Mouse (Mus musculus) lung, embryonic 16.5 days (tissue): ENCODE measurements around the gene Dync1li1. TPM values are rescaled to one million over a fixed set of nuclear protein-coding genes. Genes with fewer than 3 reads are reported as not detected.

Experiments used
- ATAC-seq: fragments of 200-750 bp; cut with Nextera tagmentation; 2 replicates; pipeline ENCODE4 v1.8.0; 2017; ENCODE audit warnings: low read depth, mild to moderate bottlenecking, moderate library complexity
- H3K27ac ChIP-seq: fragments of 300-500 bp; sonication (generic); 2 replicates; pipeline ENCODE4 v1.5.1; 2014; ENCODE audit warnings: mild to moderate bottlenecking, control low read depth, low read length
- H3K27me3 ChIP-seq: fragments of 300-500 bp; sonication (generic); 2 replicates; pipeline ENCODE4 v1.6.1; 2014; ENCODE audit warnings: low read depth, low read length, mixed read lengths; ENCODE audit not compliant: control insufficient read depth, insufficient read depth
- H3K36me3 ChIP-seq: fragments of 300-500 bp; sonication (generic); 2 replicates; pipeline ENCODE4 v1.6.1; 2014; ENCODE audit warnings: low read length; ENCODE audit not compliant: control insufficient read depth, insufficient read depth
- H3K4me1 ChIP-seq: fragments of 300-500 bp; sonication (generic); replicated peaks from 2 replicates; pipeline ENCODE4 v1.6.1; 2014; ENCODE audit warnings: low read length, mixed read lengths; ENCODE audit not compliant: control insufficient read depth, insufficient read depth
- H3K4me2 ChIP-seq: fragments of 300-500 bp; sonication (generic); 2 replicates; pipeline ENCODE4 v1.6.1; 2014; ENCODE audit warnings: low read depth, low read length, control low read depth
- H3K4me3 ChIP-seq: fragments of 300-500 bp; sonication (generic); 2 replicates; pipeline ENCODE4 v1.5.1; 2014; ENCODE audit warnings: mild to moderate bottlenecking, low read length, control low read depth
- H3K9ac ChIP-seq: fragments of 300-500 bp; sonication (generic); 2 replicates; pipeline ENCODE4 v1.6.1; 2014; ENCODE audit warnings: low read length, control low read depth
- H3K9me3 ChIP-seq: fragments of 300-500 bp; sonication (generic); 2 replicates; pipeline ENCODE4 v1.6.1; 2016; ENCODE audit warnings: low read length; ENCODE audit not compliant: control insufficient read depth
- WGBS: fragments of 180-500 bp; shearing (Covaris S2); extraction: QIAGEN DNeasy Blood & Tissue Kit; methylation state at CpG from one replicate; pipeline ENCODE4 v1.1.7; 2014; 5-methylcytosine and 5-hydroxymethylcytosine counted together
- polyA plus RNA-seq: library from polyadenylated mRNA; unstranded; fragments of >200 nt; fragmentation: Nextera tagmentation; extraction: Ambion mirVana; gene quantifications from 2 replicates; pipeline ENCODE4 v1.2.1, GENCODE M21; 2015

Dync1li1 gene
- polyA plus RNA-seq, 1 experiment from 2014 or later, result 53.0 TPM

GRCm38 (mm10) chr9:114767030-114767429, 78.4 kb downstream of the Dync1li1 start:
- H3K9me3 ChIP-seq, result no peaks in the 10 kb centered on the region
- H3K9ac ChIP-seq, result no peak overlapping the region
- peaks cover 6% of the 10 kb centered on the region; the same call in 1 of the 2 replicates for H3K4me1 ChIP-seq
- H3K27ac ChIP-seq, result no peak overlapping the region
- H3K4me2 ChIP-seq, result no peak overlapping the region
- H3K27me3 ChIP-seq, result no peaks in the 10 kb centered on the region
- no peak overlapping the region for H3K4me3 ChIP-seq
- peak; percentile 27; the same call in 1 of the 2 replicates for ATAC-seq
- WGBS, result 69% methylated on average over 13 of the region's 13 CpGs
- H3K36me3 ChIP-seq, result peaks cover 2% of the 10 kb centered on the region; the same call in 1 of the 2 replicates

- Histone ChIP-seq H3K9me3 (no peaks in the 10 kb centered on the region; the same call in 1 of the 2 replicates), H3K27ac (no peak overlapping the region), H3K27me3 (no peaks in the 10 kb centered on the region), H3K9ac (peak overlapping the region; percentile 26; the same call in 1 of the 2 replicates), H3K4me1 (peaks cover 6% of the 10 kb centered on the region; the same call in 1 of the 2 replicates), H3K4me2 (no peak overlapping the region), H3K36me3 (peaks cover 5% of the 10 kb centered on the region), H3K4me3 (no peak overlapping the region)
- WGBS, result 51% methylated on average over 2 of the region's 2 CpGs
- ATAC-seq, result no peak
These were observed 78.9 kb downstream of the Dync1li1 start for GRCm38 (mm10) chr9:114767507-114767906.

- Histone ChIP-seq H3K4me3 (no peak overlapping the region), H3K9ac (no peak overlapping the region; the same call in 1 of the 2 replicates), H3K4me2 (no peak overlapping the region), H3K27ac (no peak overlapping the region), H3K27me3 (no peaks in the 10 kb centered on the region), H3K4me1 (peaks cover 6% of the 10 kb centered on the region; the same call in 1 of the 2 replicates), H3K9me3 (no peaks in the 10 kb centered on the region; the same call in 1 of the 2 replicates), H3K36me3 (peaks cover 6% of the 10 kb centered on the region; the same call in 1 of the 2 replicates)
- ATAC-seq, result 0 out of 2 replicates have a peak, but pooled peaks have one; percentile 37
- 38% methylated on average over 10 of the region's 10 CpGs for WGBS
These were observed 79.5 kb downstream of the Dync1li1 start for GRCm38 (mm10) chr9:114768066-114768465.

GRCm38 (mm10) chr9:114770224-114770623, 81.6 kb downstream of the Dync1li1 start:
- Histone ChIP-seq H3K9me3 (no peaks in the 10 kb centered on the region; the same call in 1 of the 2 replicates), H3K4me3 (no peak overlapping the region), H3K36me3 (peaks cover 6% of the 10 kb centered on the region; the same call in 1 of the 2 replicates), H3K27me3 (no peaks in the 10 kb centered on the region), H3K4me2 (no peak overlapping the region), H3K9ac (no peak overlapping the region), H3K4me1 (peaks cover 9% of the 10 kb centered on the region; the same call in 1 of the 2 replicates), H3K27ac (no peak overlapping the region)
- no peak for ATAC-seq
- WGBS, result 85% methylated on average over 4 of the region's 4 CpGs

- no peak for ATAC-seq
- Histone ChIP-seq H3K36me3 (peaks cover 4% of the 10 kb centered on the region; the same call in 1 of the 2 replicates), H3K4me2 (no peak overlapping the region), H3K4me3 (no peak overlapping the region), H3K27ac (no peak overlapping the region), H3K9me3 (no peaks in the 10 kb centered on the region; the same call in 1 of the 2 replicates), H3K4me1 (peaks cover 11% of the 10 kb centered on the region; the same call in 1 of the 2 replicates), H3K27me3 (no peaks in the 10 kb centered on the region), H3K9ac (no peak overlapping the region)
- WGBS, result 83% methylated on average over 7 of the region's 7 CpGs
These were observed 83.0 kb downstream of the Dync1li1 start for GRCm38 (mm10) chr9:114771565-114771964.

Other genes with a start within 250 kb of the Dync1li1 start
- gene Ccr4, start 183.9 kb upstream of the Dync1li1 start, polyA plus RNA-seq, result 0.11 and 0.25 TPM in 2 replicates
- 0.21 and 0.72 TPM in 2 replicates for gene C130032M10Rik, start 173.1 kb upstream of the Dync1li1 start, polyA plus RNA-seq
- 0.79 and 0.87 TPM in 2 replicates for gene Trim71, start 124.4 kb upstream of the Dync1li1 start, polyA plus RNA-seq
- 64.4 and 64.7 TPM in 2 replicates for gene Cnot10, start 48.6 kb upstream of the Dync1li1 start, polyA plus RNA-seq
- gene Cmtm6, start 42.3 kb downstream of the Dync1li1 start, polyA plus RNA-seq, result 67.0 and 67.8 TPM in 2 replicates
- 78.1 and 88.7 TPM in 2 replicates for gene Cmtm7, start 93.1 kb downstream of the Dync1li1 start, polyA plus RNA-seq
- gene Cmtm8, start 155.4 kb downstream of the Dync1li1 start, polyA plus RNA-seq, result 118 and 126 TPM in 2 replicates
- gene Gpd1l, start 245.2 kb downstream of the Dync1li1 start, polyA plus RNA-seq, result 17.7 and 18.1 TPM in 2 replicates